Mouse (Mus musculus): Measurements from ENCODE around the gene Hnrnpl. TPM values are rescaled to one million over a fixed set of nuclear protein-coding genes. Genes with fewer than 3 reads are reported as not detected.
A peak's percentile ranks its signal among the peaks of the same experiment; 100 is the strongest.

Gene Hnrnpl
- total RNA-seq, 2 experiments from 2014 or later: 131 to 143 TPM

DNA sequence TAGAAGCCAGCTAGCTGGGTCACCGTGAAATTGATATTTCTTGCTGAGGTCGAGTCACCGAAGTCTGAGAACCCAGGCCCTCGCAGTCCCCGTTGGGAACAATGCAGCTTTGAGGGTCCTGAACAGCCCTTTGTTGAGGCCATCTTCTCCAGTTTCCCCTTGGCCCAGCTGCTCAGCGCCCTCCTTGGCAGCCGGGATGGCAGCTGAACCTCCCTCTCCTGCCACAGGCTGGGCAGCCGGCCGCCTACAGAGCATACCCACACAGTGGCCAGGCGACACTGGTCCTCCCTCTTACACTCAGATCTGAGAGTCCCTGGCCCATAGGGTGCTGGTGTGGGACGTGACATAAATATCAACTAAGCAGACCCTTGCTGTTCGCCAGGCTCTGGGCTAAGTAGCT, 34.2 kb upstream of the Hnrnpl start:
- H3K4me3 ChIP-seq: no peak overlapping the region; the same call in 1 of the 2 replicates
- peak; percentile 70 for DNase-seq
- no peak for TF ChIP-seq CTCF (IDR thresholded peaks at IDR 0.05)
- intact Hi-C loops (cut with DNase I): no loop called here
- H3K27ac ChIP-seq: peak overlapping the region; percentile 76

GRCm38 (mm10) chr7:28775129-28775528, 33.2 kb upstream of the Hnrnpl start:
- intact Hi-C loops (cut with DNase I): no loop called here
- H3K4me3 ChIP-seq: no peak overlapping the region
- DNase-seq: no peak
- H3K27ac ChIP-seq: peak overlapping the region; percentile 76
- no peak for TF ChIP-seq CTCF (IDR thresholded peaks at IDR 0.05)

GRCm38 (mm10) chr7:28778825-28779224, 29.5 kb upstream of the Hnrnpl start:
- no peak for TF ChIP-seq CTCF (IDR thresholded peaks at IDR 0.05)
- intact Hi-C loops (cut with DNase I): no loop called here
- Histone ChIP-seq H3K27ac (peak overlapping the region; percentile 62), H3K4me3 (no peak overlapping the region)
- peak; percentile 72 for DNase-seq

- Histone ChIP-seq H3K27ac (peak overlapping the region; percentile 82), H3K4me3 (no peak overlapping the region; the same call in 1 of the 2 replicates)
- peak; percentile 77 for TF ChIP-seq CTCF (IDR thresholded peaks at IDR 0.05)
- DNase-seq: peak; percentile 91
- intact Hi-C loops (cut with DNase I): loop anchor here (1.0 to 10.0 kb wide), 2 partner anchors 87 to 255 kb away; no protein-coding TSS in a partner anchor
These were observed 28.2 kb upstream of the Hnrnpl start for GRCm38 (mm10) chr7:28780067-28780658.

DNA sequence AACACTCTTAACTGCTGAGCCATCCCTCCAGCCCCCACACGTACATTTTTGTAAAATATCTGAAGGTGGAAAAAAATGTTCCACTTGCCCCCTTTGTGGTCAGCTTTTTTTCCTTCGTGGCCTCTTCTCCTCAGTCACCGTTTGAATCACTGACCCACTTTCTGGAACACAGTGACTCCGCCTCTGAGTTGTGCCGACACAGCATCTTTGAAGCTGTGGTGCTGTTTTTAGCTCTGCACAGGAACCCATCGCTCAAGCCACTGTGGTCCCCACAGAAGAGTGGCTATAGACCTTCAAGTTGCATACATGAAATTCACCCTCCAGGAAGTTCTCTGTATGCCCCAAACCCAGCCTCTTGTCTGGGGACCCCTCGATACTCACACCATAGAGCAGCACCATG, 27.5 kb upstream of the Hnrnpl start:
- TF ChIP-seq CTCF (IDR thresholded peaks at IDR 0.05): no peak
- peak overlapping the region; percentile 82 for H3K27ac ChIP-seq
- peak overlapping the region; percentile 5; the same call in 1 of the 2 replicates for H3K4me3 ChIP-seq
- intact Hi-C loops (cut with DNase I): loop anchor here (1.0 to 10.0 kb wide), 2 partner anchors 86 to 254 kb away; no protein-coding TSS in a partner anchor
- peak; percentile 69 for DNase-seq

DNA sequence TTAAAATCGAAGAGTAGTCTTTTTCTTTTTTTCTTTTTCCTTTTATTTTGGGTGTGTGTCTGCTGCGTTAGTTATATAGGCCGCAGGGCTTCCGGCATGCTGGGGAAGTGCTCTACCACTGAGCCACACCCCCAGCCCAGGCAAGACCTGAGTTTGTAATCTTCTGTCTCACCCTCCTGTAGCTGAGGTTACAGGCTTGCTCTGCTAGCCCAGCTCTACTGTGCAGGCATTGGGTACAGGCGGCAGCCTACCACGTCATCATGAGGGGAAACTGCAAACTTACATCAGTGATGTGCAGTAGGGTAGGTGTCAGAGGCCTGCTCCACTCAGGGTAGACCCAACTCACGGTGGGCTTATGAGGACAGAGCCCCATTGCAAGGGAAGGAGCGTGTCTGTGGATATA, 27.1 kb upstream of the Hnrnpl start:
- peak overlapping the region; percentile 82 for H3K27ac ChIP-seq
- no peak for DNase-seq
- intact Hi-C loops (cut with DNase I): loop anchor here (10.0 kb wide), 1 partner anchor 254 kb away; no protein-coding TSS in a partner anchor
- TF ChIP-seq CTCF (IDR thresholded peaks at IDR 0.05): no peak
- no peak overlapping the region for H3K4me3 ChIP-seq

GRCm38 (mm10) chr7:28785161-28785560, 23.2 kb upstream of the Hnrnpl start:
- H3K27ac ChIP-seq: no peak overlapping the region
- no peak for DNase-seq
- no peak for TF ChIP-seq CTCF (IDR thresholded peaks at IDR 0.05)
- H3K4me3 ChIP-seq: no peak overlapping the region
- intact Hi-C loops (cut with DNase I): loop anchor here (10.0 kb wide), 1 partner anchor 250 kb away; no protein-coding TSS in a partner anchor

DNA sequence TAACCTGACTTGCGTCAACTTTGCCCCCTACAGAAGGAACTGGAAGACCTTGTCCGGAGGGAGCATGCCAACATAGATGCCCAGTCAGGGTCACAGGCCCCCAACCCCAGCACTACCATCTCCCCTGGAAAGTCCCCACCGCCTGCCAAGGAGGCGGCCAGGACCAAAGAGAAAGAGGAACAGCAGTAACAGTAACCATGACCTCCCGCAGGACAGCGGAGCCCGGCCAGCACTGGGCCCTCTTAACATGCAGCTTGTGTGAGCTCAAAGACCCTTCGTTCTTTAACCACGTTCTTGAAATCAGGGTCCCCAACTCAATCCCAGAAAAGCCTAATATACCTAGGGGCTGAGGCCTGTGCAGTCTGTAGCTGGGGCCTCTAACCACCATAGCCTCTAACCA, 20.5 kb upstream of the Hnrnpl start:
- no peak for DNase-seq
- intact Hi-C loops (cut with DNase I): loop anchor here (10.0 kb wide), 1 partner anchor 247 kb away; no protein-coding TSS in a partner anchor
- Histone ChIP-seq H3K4me3 (no peak overlapping the region), H3K27ac (no peak overlapping the region)
- no peak for TF ChIP-seq CTCF (IDR thresholded peaks at IDR 0.05)

- no peak for DNase-seq
- TF ChIP-seq CTCF (IDR thresholded peaks at IDR 0.05): no peak
- Histone ChIP-seq H3K27ac (peak within 1 kb of the TSS; percentile 28; the same call in 1 of the 2 replicates), H3K4me3 (no peak within 1 kb of the TSS)
- intact Hi-C loops (cut with DNase I): loop anchor here (10.0 kb wide), 1 partner anchor 246 kb away; no protein-coding TSS in a partner anchor
These were observed 19.8 kb upstream of the Hnrnpl start, which contains the start of gene Rinl for GRCm38 (mm10) chr7:28788307-28789195. Rinl (plus strand) TSS chr7:28788969.

- intact Hi-C loops (cut with DNase I): loop anchor here (10.0 kb wide), 1 partner anchor 246 kb away; no protein-coding TSS in a partner anchor
- no peak for TF ChIP-seq CTCF (IDR thresholded peaks at IDR 0.05)
- Histone ChIP-seq H3K27ac (no peak overlapping the region), H3K4me3 (no peak overlapping the region)
- no peak for DNase-seq
These were observed 19.1 kb upstream of the Hnrnpl start for GRCm38 (mm10) chr7:28789235-28789634.

- Histone ChIP-seq H3K4me3 (no peak overlapping the region), H3K27ac (no peak overlapping the region)
- peak; percentile 10; the same call in 1 of the 2 replicates for TF ChIP-seq CTCF (IDR thresholded peaks at IDR 0.05)
- DNase-seq: no peak
- intact Hi-C loops (cut with DNase I): no loop called here
These were observed 18.1 kb upstream of the Hnrnpl start for GRCm38 (mm10) chr7:28790066-28790806.

- TF ChIP-seq CTCF (IDR thresholded peaks at IDR 0.05): no peak
- intact Hi-C loops (cut with DNase I): no loop called here
- no peak overlapping the region for H3K27ac ChIP-seq
- no peak for DNase-seq
- H3K4me3 ChIP-seq: no peak overlapping the region
These were observed 16.6 kb upstream of the Hnrnpl start for GRCm38 (mm10) chr7:28791706-28792105.

Data from gastrocnemius, adult 2 months (tissue).